Mouse (Mus musculus) CD8-positive naive resting alpha-beta T cell, adult 2 months (primary cell): ENCODE data around the gene Olfr1444.

Experiments used
- DNase-seq, 2 experiments: peaks; one replicate each; pipeline ENCODE4 v3.0.0; 2022; ENCODE audit warnings: low read depth in 2 of 2, low spot score in 2 of 2

Olfr1444 gene

GRCm38 (mm10) chr19:12856983-12857382, at the start of gene Olfr1444:
Gene Olfr1444, plus strand, starts transcription at chr19:12857283.
- no peak for DNase-seq

GRCm38 (mm10) chr19:12812644-12813364, 44.3 kb upstream of the Olfr1444 start:
- DNase-seq, result no peak

- DNase-seq, result no peak
These were observed 43.2 kb upstream of the Olfr1444 start for GRCm38 (mm10) chr19:12813883-12814282.

DNA sequence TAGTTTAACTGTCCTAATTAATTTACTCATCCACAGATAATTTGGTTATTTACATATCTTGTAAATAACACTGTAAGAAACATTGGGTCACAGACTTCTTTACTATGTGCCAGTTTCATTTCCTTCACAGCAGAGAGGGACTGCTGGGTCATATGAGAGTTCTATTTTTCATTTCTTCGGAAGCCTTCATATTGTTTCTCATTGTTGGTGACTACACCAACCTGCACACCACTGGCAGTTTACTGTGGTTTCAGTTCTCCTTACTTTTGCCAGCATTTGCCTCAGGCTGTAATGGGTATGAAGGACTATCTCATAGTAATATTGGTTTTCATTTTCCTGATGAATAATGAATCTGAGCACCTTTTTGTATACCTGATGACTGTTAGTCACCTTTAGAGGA, 38.6 kb upstream of the Olfr1444 start:
- no peak for DNase-seq

DNA sequence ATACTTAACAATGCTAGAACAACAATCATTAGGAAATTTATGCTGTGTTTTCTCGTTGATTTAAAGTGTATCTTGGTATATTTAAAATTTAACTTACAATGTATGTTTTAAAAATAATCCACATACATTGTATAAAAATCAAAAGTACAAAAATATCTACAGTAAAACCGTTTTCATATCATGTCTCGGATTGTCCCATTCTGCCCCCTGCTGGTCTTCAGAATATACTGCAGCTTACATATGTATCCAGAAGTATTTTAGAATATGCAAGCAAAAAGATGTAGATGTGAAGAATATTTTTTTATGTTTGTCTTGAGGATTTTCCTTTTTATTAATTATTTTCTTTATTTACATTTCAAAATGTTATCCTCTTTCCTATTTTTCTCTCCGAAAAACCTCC, 36.7 kb upstream of the Olfr1444 start:
- DNase-seq, result peak in 1 of 2 experiments; percentile 37

GRCm38 (mm10) chr19:12824549-12824948, 32.5 kb upstream of the Olfr1444 start:
- no peak for DNase-seq

- DNase-seq, result no peak
These were observed 26.2 kb upstream of the Olfr1444 start for GRCm38 (mm10) chr19:12830823-12831430.

- no peak for DNase-seq
These were observed 25.5 kb upstream of the Olfr1444 start for GRCm38 (mm10) chr19:12831559-12831958.

DNA sequence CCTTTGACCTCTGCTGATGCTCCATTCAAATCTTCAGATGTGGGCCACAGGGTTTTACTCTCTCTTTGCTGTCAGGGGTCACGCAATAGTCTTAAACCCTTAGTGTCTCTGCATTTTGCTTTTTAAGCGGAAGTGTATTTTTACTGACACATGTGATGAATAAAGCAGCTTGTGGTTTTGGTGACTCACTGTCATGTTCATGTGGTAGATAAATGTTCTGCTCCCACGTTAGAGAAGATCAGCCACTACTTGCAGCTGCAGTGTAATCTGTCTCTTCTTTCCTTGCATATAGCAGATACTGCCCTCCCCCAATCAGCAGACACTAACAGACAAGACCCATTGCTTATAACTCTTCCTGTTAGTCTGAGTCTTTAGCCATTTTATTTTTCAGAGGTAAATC, 23.5 kb upstream of the Olfr1444 start:
- peak; percentile 35 to 46 for DNase-seq

- no peak for DNase-seq
These were observed 18.6 kb upstream of the Olfr1444 start for GRCm38 (mm10) chr19:12838507-12838906.

- DNase-seq, result no peak
These were observed 10.7 kb upstream of the Olfr1444 start, which contains the start of gene Gm5244 for GRCm38 (mm10) chr19:12846382-12846781. Gene Gm5244, plus strand, starts transcription at chr19:12846682.

DNA sequence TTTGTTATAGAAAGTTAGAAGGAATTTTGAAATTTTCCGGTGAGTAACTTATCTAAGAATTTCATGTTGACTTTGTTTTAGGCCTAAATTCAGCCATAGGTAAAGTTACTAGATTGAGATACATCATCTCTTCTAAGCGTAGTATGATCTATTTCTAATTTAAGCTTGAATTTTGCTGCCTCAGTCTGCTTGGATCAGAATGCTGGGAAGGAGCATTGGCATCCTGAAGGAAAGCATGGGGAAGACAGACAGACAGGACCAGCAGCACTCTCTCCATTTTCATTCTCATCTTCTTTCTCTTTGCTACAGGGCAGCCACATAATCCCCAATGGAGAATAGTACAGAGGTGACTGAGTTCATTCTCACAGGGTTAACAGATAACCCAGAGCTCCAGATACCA, 26.5 kb downstream of the Olfr1444 start, which contains the start of gene Olfr1445:
Gene Olfr1445, plus strand, starts transcription at position 301 of the 400 bp plus-strand sequence.
- DNase-seq, result no peak

GRCm38 (mm10) chr19:12893424-12893823, 36.3 kb downstream of the Olfr1444 start, which contains the start of gene Olfr1446:
Gene Olfr1446, minus strand, starts transcription at chr19:12893524.
- DNase-seq, result no peak

DNA sequence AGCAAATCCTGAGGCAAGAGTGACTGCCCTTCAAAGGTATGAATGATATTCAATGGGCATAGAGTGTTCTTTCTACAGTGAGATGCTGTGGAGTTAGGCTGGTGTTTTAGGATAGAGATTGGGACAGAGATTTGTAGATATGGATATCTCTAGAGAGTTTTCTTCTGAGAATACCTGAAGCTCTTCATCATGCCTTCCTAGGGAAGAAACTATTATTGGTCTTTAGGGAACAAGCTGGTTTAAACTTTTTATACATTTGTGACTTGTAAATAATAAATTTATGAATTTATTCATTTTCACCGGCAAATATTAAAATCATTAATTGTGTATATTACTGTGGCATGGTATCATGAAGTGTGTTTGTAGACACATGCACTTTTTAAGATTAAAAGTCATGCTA, 46.6 kb downstream of the Olfr1444 start, which contains the start of gene Olfr1447:
Gene Olfr1447, minus strand, starts transcription at position 101 of the 400 bp plus-strand sequence.
- DNase-seq, result no peak
